Mouse (Mus musculus): ENCODE data around the gene A2m. TPM values are rescaled to one million over a fixed set of nuclear protein-coding genes. Genes with fewer than 3 reads are reported as not detected.

A2m gene
- total RNA-seq (2021) = 1 to 10 TPM in 1 of 2 experiments, under 1 TPM in 1; 0.70 to 1.0 TPM

DNA sequence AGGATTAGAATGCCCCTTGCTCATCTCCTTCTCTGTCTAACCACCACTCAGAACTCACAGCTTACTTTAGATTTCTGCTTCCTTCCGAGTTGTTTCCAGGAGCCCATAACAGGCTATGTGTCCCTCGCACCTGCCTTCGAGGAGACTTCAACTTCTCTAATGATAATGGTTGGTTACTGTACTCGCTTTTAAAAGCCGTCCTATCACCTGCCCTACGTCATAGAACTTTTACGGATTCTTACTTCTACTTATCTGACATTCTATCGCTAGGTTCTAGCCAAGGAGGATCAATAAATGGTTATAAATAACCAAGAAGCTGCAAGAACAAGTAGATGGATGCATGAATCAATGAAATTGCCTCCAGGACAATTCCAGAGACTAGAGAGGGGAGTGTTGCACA is at the start of gene A2m:
Gene A2m, plus strand, starts transcription at position 301 of the 400 bp plus-strand sequence.
- intact Hi-C loops (cut with DNase I) = no loop called here
- no peak for DNase-seq (ENCODE audit: low spot score)

- intact Hi-C loops (cut with DNase I) = no loop called here
- no peak for DNase-seq (ENCODE audit: low spot score)
Measured at GRCm38 (mm10) chr6:121590131-121590530, 45.0 kb upstream of the A2m start.

DNA sequence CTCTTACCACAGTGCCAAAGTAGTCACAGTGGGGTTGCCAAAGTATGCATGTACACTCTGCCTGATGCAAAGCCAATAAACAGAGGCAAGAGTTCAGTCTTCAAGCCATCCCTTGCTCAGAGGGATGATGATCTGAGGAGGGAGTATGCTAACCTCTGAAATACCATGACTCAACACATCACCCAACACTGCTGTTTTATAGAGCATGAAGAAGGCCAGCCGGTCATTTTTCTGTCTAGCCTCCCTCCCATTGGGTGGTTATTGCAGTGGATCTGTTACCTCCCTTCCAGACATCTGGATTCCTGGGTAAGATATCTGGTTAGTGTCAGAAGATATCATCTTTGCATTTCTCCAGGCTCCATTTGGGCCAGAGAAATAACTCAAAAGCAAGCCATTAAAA is 34.2 kb upstream of the A2m start:
- no peak for DNase-seq (ENCODE audit: low spot score)
- intact Hi-C loops (cut with DNase I) = no loop called here

DNA sequence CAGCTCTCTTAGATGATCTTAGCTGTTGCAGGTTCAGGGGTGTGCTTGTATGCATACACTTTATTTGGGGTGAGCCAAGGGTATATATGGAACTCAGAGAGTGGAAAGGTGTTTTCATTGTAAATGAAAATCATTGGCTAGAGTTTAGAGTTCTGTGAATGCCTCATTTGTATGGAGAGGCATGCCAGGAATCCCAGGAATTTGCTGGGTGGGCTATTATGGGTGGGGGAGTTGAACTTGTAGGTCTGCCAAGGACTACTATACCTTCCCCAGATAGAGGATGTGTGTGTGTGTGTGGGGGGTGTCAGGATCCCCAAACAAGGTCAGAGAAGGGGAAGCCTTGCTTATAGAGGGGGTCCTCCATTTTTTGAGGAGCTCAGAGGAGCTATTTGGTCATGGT is 27.3 kb upstream of the A2m start:
- DNase-seq (ENCODE audit: low spot score) = no peak
- intact Hi-C loops (cut with DNase I) = no loop called here

- DNase-seq (ENCODE audit: low spot score) = no peak
- intact Hi-C loops (cut with DNase I) = loop anchor here (5.0 kb wide), 1 partner anchor 424 kb away; no protein-coding TSS in a partner anchor
Measured at GRCm38 (mm10) chr6:121611796-121612195, 23.4 kb upstream of the A2m start.

DNA sequence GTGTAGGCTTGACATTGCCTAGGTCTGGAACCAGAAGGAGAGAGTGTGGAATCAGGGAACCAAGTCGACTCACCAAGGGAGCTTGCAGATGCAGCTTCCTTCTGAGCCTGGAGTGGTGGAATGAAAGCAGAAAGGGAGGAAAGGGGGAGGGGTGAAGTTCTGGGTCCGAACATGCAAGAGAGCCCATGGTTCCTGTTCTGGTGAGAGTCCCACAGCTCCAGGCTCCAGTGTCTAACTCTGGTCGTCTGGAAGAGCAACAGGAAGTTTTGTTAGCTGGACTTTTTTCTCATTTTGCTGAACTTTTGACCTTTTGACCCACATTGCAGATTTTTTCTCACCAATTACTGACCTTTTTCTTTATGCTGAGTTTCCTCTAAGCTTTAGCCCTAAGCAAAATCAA is 17.7 kb upstream of the A2m start:
- intact Hi-C loops (cut with DNase I) = no loop called here
- no peak for DNase-seq (ENCODE audit: low spot score)

- no peak for DNase-seq (ENCODE audit: low spot score)
- intact Hi-C loops (cut with DNase I) = no loop called here
Measured at GRCm38 (mm10) chr6:121622525-121622924, 12.7 kb upstream of the A2m start.

DNA sequence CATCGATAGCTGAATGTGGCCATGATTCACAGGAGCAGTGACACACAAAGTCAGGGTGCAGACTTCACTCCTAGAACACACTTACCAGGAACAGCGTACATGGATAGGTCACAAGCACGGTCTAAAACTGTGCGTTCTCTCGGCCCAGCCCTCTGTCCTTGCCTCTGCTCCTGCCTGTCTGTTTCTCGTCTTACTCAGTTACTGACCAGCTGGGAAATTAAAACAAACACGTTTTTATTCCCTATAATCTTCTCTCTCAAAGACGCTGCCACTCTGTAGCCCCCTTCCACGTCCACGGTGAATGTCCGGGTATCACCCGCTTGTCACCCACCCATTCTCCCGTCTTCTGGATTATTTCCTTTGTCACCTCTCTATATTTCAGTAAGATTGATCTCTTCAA is 656 bp upstream of the A2m start:
- intact Hi-C loops (cut with DNase I) = no loop called here
- DNase-seq (ENCODE audit: low spot score) = no peak

DNA sequence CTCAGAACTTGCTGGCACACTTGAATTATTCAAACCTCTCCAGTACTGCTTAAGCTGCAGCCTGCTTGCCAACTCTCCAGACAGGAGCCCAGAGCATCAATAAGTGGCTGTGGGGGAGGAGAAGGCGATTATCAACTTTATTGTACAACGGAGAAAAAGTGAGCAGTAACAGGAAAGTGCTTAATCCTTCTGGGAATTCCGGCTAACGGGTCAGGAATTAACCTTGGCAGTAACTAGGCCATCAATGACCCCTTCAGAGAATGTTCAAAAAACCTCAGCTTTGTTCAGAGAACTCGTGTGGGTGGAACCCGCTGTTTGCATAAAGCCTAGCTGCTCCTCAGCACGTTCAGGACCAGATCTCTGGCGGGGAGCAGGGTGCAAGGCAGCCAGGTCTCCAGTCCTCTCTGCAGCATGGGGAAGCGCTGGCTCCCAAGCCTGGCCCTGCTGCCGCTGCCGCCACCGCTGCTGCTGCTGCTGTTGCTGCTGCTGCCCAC is 749 bp downstream of the A2m start:
- intact Hi-C loops (cut with DNase I) = no loop called here
- no peak for DNase-seq (ENCODE audit: low spot score)

DNA sequence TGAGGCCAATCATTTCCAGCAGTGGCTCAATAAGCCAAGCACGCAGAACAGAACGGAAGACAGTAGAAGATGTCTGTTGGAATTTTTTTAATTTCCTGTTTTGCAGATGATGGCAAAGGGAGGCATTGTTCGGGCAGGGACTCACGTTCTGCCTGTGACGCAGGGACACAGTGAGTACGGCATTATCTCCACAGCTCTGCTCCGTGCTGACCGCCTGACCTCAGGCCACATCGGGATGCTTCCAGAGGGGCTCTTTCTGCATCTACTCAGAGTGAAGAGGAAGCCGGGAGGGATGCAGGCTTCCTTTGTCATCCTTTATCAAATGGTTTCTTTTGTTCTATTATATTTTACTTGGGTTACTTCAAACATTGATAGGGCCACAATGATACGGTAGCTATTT is 13.3 kb downstream of the A2m start:
- intact Hi-C loops (cut with DNase I) = no loop called here
- no peak for DNase-seq (ENCODE audit: low spot score)

Other genes starting within 250 kb of the A2m start
- under 1 TPM; 0.39 to 0.61 TPM for gene Iqsec3, start 161.7 kb upstream of the A2m start, total RNA-seq (2021)
- not detected for gene Gm7298, start 97.6 kb downstream of the A2m start, total RNA-seq (2021)
- not detected for gene Mug1, start 203.2 kb downstream of the A2m start, total RNA-seq (2021)

All from heart, postnatal 25 days (tissue).